ENCODE assay signal across 28 mouse cellular contexts in genomic region chr6:50316795-50317505, GRCm38 (mm10). TPM values are rescaled to one million over a fixed set of nuclear protein-coding genes. Genes with fewer than 3 reads are reported as not detected.
DNase-seq lines count a peak whose midpoint lies in the region; ATAC-seq lines count a peak whose summit lies in the region.
"Had no signal": no experiment of that assay in that cellular context is flagged by ENCODE, and none has a peak within 500 bp of the region (broad histone marks: within the 10 kb centered on the region; RNA-seq: fewer than 3 reads in every experiment).

No protein-coding gene starts in this region.

- H3K27me3 ChIP-seq in intestine, embryonic 16.5 days (replicated peaks; ENCODE audit: control insufficient read depth, insufficient read depth, low read length): no peaks in the 10 kb centered on the region
- H3K27me3 ChIP-seq: embryonic facial prominence, embryonic 12.5 days; kidney, embryonic 15.5 days; liver, embryonic 15.5 days; lung, embryonic 15.5 days had no signal

- peak; percentile 33 for ATAC-seq in activated CD4-positive, CD25-positive, alpha-beta regulatory T cell, adult 4 months
- peak; percentile 78 for ATAC-seq in intestine, embryonic 16.5 days
- ATAC-seq: forebrain, embryonic 16.5 days; hindbrain, embryonic 16.5 days had no signal

- no peak overlapping the region for H3K9ac ChIP-seq in intestine, embryonic 16.5 days (ENCODE audit: low read depth, low read length)
- H3K9ac ChIP-seq: embryonic facial prominence, embryonic 12.5 days; kidney, embryonic 15.5 days; liver, embryonic 15.5 days; lung, embryonic 15.5 days had no signal

- H3K4me2 ChIP-seq in intestine, embryonic 16.5 days (ENCODE audit: low read depth, low read length): no peak overlapping the region
- H3K4me2 ChIP-seq: embryonic facial prominence, embryonic 12.5 days; kidney, embryonic 15.5 days; liver, embryonic 15.5 days; lung, embryonic 15.5 days; midbrain, embryonic 11.5 days had no signal

- H3K36me3 ChIP-seq in intestine, embryonic 16.5 days (ENCODE audit: control insufficient read depth, insufficient read depth, low read length): no peaks in the 10 kb centered on the region; the same call in 1 of the 2 replicates
- H3K36me3 ChIP-seq: liver, embryonic 15.5 days; lung, embryonic 15.5 days had no signal

- H3K4me3 ChIP-seq in intestine, embryonic 16.5 days (ENCODE audit: low read length): no peak overlapping the region
- H3K4me3 ChIP-seq: embryonic facial prominence, embryonic 12.5 days; kidney, embryonic 15.5 days; liver, embryonic 15.5 days; lung, embryonic 15.5 days had no signal

- H3K9me3 ChIP-seq in intestine, embryonic 16.5 days (ENCODE audit: control insufficient read depth, low read length): no peaks in the 10 kb centered on the region
- H3K9me3 ChIP-seq: embryonic facial prominence, embryonic 12.5 days; kidney, embryonic 15.5 days; liver, embryonic 15.5 days; lung, embryonic 15.5 days had no signal

- WGBS in intestine, embryonic 16.5 days: 85% methylated on average over 7 of the region's 7 CpGs

- H3K27ac ChIP-seq in intestine, embryonic 16.5 days (ENCODE audit: low read length): no peak overlapping the region
- H3K27ac ChIP-seq: embryonic facial prominence, embryonic 12.5 days; kidney, embryonic 15.5 days; liver, embryonic 15.5 days; lung, embryonic 15.5 days; stomach, postnatal 0 days had no signal

- no peaks in the 10 kb centered on the region for H3K4me1 ChIP-seq in intestine, embryonic 16.5 days (ENCODE audit: control insufficient read depth, insufficient read depth, low read length)
- H3K4me1 ChIP-seq: kidney, embryonic 15.5 days; liver, embryonic 15.5 days; lung, embryonic 15.5 days had no signal

- DNase-seq in 416B (ENCODE audit: low read depth) (peak; percentile 70), A20 (ENCODE audit: low read depth, low spot score) (peak; percentile 15)
- no peak for DNase-seq in thymus, postnatal 0 days (ENCODE audit: low spot score)
- no peak for DNase-seq in adrenal gland, postnatal 4 days (ENCODE audit: low spot score in 2 of 2)
- no peak for DNase-seq in layer of hippocampus, postnatal 25 days (ENCODE audit: extremely low spot score in 1 of 2, low spot score in 1 of 2)
- DNase-seq: adrenal gland, adult 8-10 months; cerebellum, adult 11-12 months; cerebellum, adult 9-11 months; embryo, embryonic 11 days; heart, postnatal 14 days; kidney, adult 11 months; layer of hippocampus, postnatal 36 days; liver; lung, postnatal 36 days; right cerebral cortex, postnatal 25 days; spleen, adult 18-20 months; thymus, adult 18-20 months; thymus, postnatal 36 days had no signal

RNA-seq across cellular contexts. Expression of gene Gsdme, which starts 53.3 kb away (rescaled TPM):
- polyA plus RNA-seq in activated CD4-positive, CD25-positive, alpha-beta regulatory T cell, adult 4 months (2017; shearing (Covaris generic)): 10 to 100 TPM; 16.9 to 17.6 TPM
- 27.4 and 27.8 TPM in 2 replicates for polyA plus RNA-seq in intestine, embryonic 16.5 days (2015; fragmentation: Nextera tagmentation; extraction: Ambion mirVana)
- polyA plus RNA-seq in thymus, postnatal 0 days (2015; fragmentation: Nextera tagmentation; extraction: Ambion mirVana): 19.1 and 23.8 TPM in 2 replicates
- total RNA-seq in adrenal gland, postnatal 4 days (2021): 1 to 10 TPM; 4.3 to 5.0 TPM
- 10 to 100 TPM in 1 of 2 experiments, 1 to 10 TPM in 1; 9.6 to 11.2 TPM for total RNA-seq in layer of hippocampus, postnatal 25 days (2021)

Comparison
In these comparisons a context has a peak if more than half of its experiments do, and no peak if none do; other contexts are left out.
1. DNase-seq: peak in 416B (single experiment) and A20 (single experiment); none in thymus, postnatal 0 days (single experiment), adrenal gland, postnatal 4 days (0 of 2) and layer of hippocampus, postnatal 25 days (0 of 2).